Mouse (Mus musculus) forebrain, embryonic 12.5 days (tissue): ENCODE data around the gene Naa30. TPM values are rescaled to one million over a fixed set of nuclear protein-coding genes. Genes with fewer than 3 reads are reported as not detected.

Experiments used
- ATAC-seq: fragments of 200-750 bp; cut with Nextera tagmentation; 2 replicates; pipeline ENCODE4 v1.8.0; 2017; ENCODE audit warnings: moderate TSS enrichment; ENCODE audit not compliant: low FRiP score
- H3K27ac ChIP-seq: fragments of 300-500 bp; sonication (generic); 2 replicates; pipeline ENCODE4 v1.5.1; 2016; ENCODE audit warnings: mild to moderate bottlenecking
- H3K27me3 ChIP-seq: fragments of 300-500 bp; sonication (generic); 2 replicates; pipeline ENCODE4 v1.6.1; 2016; ENCODE audit warnings: mild to moderate bottlenecking
- H3K36me3 ChIP-seq: fragments of 300-500 bp; sonication (generic); replicated peaks from 2 replicates; pipeline ENCODE4 v1.6.1; 2016; ENCODE audit warnings: mild to moderate bottlenecking
- H3K4me1 ChIP-seq: fragments of 300-500 bp; sonication (generic); 2 replicates; pipeline ENCODE4 v1.6.1; 2016
- H3K4me2 ChIP-seq: fragments of 300-500 bp; sonication (generic); 2 replicates; pipeline ENCODE4 v1.6.1; 2016; ENCODE audit warnings: mild to moderate bottlenecking, moderate library complexity
- H3K4me3 ChIP-seq: fragments of 300-500 bp; sonication (generic); replicated peaks from 2 replicates; pipeline ENCODE4 v1.5.1; 2016; ENCODE audit warnings: mild to moderate bottlenecking
- H3K9ac ChIP-seq: fragments of 300-500 bp; sonication (generic); 2 replicates; pipeline ENCODE4 v1.6.1; 2016; ENCODE audit warnings: mild to moderate bottlenecking
- H3K9me3 ChIP-seq: fragments of 300-500 bp; sonication (generic); 2 replicates; pipeline ENCODE4 v1.6.1; 2016
- WGBS: fragments of 180-500 bp; shearing (Covaris S2); methylation state at CpG from one replicate; pipeline ENCODE4 v1.1.7; 2016; 5-methylcytosine and 5-hydroxymethylcytosine counted together
- polyA plus RNA-seq: library from polyadenylated mRNA; unstranded; fragments of >200 nt; fragmentation: Nextera tagmentation; extraction: Ambion mirVana; gene quantifications from 2 replicates; pipeline ENCODE4 v1.2.1, GENCODE M21; 2016

The Naa30 gene
- polyA plus RNA-seq, 1 experiment from 2014 or later = 21.9 TPM

- no peaks in the 10 kb centered on the region for H3K27me3 ChIP-seq
- H3K4me1 ChIP-seq = peaks cover 2% of the 10 kb centered on the region; the same call in 1 of the 2 replicates
- ATAC-seq = no peak
- H3K27ac ChIP-seq = no peak overlapping the region
- H3K9me3 ChIP-seq = no peaks in the 10 kb centered on the region
- H3K4me3 ChIP-seq = no peak overlapping the region
- WGBS = 46% methylated on average over 9 of the region's 9 CpGs
- H3K9ac ChIP-seq = no peak overlapping the region
- H3K4me2 ChIP-seq = no peak overlapping the region
- no peaks in the 10 kb centered on the region for H3K36me3 ChIP-seq
Observed at GRCm38 (mm10) chr14:49234788-49235515, 62.9 kb downstream of the Naa30 start.

DNA sequence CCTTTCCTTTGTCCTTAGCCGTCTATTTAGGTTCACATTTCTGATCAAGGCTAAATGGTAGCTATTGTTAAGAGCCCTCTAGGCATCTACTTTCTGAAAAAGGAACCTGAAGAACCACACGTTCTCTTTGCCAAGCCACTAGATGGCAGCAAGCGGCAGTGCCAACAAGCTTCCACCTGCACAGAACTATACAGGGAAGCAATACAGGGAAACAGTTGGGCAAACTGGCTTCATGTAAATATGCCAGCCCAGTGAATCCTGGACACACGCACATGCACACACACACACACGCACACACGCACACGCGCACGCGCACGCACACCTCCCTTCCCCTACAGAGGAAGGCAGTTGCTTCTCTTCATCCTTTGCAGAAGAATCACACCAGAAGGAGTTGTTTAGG lies 66.2 kb downstream of the Naa30 start:
- H3K4me2 ChIP-seq = no peak overlapping the region
- 31% methylated on average over 11 of the region's 11 CpGs for WGBS
- H3K4me1 ChIP-seq = peaks cover 2% of the 10 kb centered on the region
- H3K9ac ChIP-seq = no peak overlapping the region
- no peaks in the 10 kb centered on the region for H3K27me3 ChIP-seq
- no peaks in the 10 kb centered on the region for H3K36me3 ChIP-seq
- H3K27ac ChIP-seq = no peak overlapping the region
- no peak overlapping the region for H3K4me3 ChIP-seq
- no peaks in the 10 kb centered on the region for H3K9me3 ChIP-seq
- peak; percentile 84; the same call in 1 of the 2 replicates for ATAC-seq

Other genes with a start within 250 kb of the Naa30 start
- gene Ap5m1, start 106.1 kb upstream of the Naa30 start, polyA plus RNA-seq = 33.4 and 35.3 TPM in 2 replicates
- 92.7 and 94.0 TPM in 2 replicates for gene Exoc5, start 105.6 kb upstream of the Naa30 start, polyA plus RNA-seq
- 0.20 TPM in 1 of 2 replicates, not detected in the other for gene ccdc198, start 73.2 kb downstream of the Naa30 start, polyA plus RNA-seq